Mouse (Mus musculus) inflammation-experienced regulatory T-cells, adult 6 months (primary cell): ENCODE results near the gene Tenm2. TPM values are rescaled to one million over a fixed set of nuclear protein-coding genes. Genes with fewer than 3 reads are reported as not detected.
A peak's percentile ranks its signal among the peaks of the same experiment; 100 is the strongest.

Experiments
- ATAC-seq: one replicate; pipeline ENCODE4 v1.8.0; 2017
- polyA plus RNA-seq, 3 experiments: library from polyadenylated mRNA; unstranded; fragments of 100-300 nt; shearing (Covaris generic); gene quantifications; one replicate each; pipeline ENCODE4 v1.2.1; 2017

Gene Tenm2
- polyA plus RNA-seq, 3 experiments from 2014 or later = not detected

DNA sequence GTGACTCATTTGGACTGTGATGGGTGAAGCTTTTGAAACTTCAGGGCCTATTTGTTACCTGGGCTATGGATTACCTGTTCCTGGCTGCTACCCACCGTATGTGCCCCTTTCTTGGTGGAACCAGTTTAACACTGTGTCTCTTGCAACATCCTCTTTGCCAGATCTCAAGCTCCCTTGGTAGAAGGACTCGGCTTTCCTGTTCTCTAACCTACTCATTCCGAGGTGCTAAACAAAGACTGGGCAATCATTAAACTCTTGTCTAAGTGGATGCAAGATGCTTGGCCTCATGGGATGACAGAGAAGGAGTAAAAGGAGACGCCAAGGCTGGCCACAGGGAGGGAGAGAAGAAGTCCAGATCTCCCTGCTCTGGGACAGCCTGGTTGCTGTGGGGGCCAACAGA, 1198.5 kb downstream of the Tenm2 start:
- no peak for ATAC-seq

DNA sequence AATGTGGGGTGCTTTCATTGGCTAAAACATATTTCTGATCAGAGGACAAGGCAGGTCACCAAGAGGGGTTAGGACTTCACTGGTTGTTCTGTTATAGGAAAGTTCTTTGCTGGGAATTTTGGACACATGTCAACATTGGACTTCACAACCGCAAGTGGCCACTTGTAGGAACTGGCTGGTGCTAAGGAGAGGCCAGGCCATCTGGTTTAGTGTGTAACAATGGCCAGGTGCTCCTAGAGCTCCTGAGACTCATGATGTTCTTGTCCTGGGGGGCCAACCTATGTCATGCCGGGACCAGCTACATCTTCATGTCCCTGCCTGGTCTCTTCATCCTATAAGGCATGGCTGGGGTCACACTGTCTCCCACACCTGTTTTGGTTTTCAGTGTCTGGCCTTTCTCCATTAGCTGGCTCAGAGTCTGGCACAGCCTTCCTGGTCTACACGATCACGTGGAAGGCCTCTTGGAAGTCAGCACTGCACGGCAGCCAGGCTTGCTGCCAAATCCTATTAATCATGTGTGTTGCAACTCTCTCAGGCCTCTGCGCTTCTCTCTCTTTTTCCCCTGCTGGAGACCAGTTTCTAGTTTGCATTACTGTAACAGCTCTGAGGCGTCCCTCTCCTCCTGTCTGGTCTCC, 1199.6 kb downstream of the Tenm2 start:
- no peak for ATAC-seq

DNA sequence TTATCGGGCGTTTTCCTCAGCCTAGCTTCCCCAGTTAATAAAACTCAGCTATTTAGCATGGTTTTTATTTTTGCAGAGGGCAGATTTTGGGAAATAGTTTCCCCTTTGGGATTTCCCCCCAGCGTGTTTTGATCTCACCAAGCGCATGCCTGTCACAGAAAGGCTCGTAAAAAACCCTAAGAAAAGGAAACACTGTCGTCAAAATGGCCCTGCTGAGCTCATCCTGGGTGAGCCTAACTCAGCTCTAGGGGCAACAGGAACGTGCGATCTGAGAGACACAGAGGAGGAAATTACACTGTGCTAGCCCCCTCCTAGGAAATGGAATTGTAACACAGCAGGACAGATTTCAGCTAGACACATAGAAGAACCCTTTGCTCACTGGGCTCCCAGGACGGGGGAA, 1204.0 kb downstream of the Tenm2 start:
- no peak for ATAC-seq

DNA sequence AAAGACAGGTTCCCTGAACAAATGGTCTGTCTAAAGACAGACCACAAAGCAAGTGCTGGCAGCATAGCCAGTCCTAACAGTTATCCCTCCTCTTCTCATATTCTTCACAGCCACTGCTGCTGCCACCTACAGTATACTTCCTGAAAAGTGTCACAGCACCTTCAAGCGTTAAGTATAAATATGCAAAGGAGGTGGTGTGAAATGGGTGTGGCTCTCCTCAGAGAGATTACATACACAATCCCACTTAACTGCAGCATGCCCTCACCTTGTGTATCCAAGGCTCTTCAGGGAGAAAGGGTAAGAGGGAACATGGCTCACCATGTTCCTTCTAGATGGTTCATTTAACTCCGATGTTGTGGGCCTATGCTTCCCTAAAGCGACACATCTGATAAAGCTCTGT, 1215.8 kb downstream of the Tenm2 start:
- no peak for ATAC-seq

DNA sequence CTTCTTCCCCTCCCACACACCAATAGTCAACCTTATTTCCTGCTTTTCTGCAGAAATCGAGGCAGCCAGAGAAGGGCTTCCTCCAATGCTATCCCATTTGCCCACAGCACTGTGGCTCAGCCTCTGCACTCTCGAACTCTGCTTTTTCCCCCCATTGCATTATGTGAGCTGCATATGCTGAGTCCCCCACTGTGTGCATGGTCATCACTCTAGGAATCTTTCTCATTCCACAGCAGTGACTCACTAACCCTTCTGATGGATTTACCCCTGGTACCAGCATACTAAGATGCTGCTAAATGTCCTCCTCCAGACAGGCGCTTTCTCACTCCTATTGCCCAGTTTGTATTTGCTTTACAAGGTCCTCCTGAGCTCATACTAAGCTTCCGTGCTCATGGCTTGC, 1222.6 kb downstream of the Tenm2 start:
- ATAC-seq = no peak

DNA sequence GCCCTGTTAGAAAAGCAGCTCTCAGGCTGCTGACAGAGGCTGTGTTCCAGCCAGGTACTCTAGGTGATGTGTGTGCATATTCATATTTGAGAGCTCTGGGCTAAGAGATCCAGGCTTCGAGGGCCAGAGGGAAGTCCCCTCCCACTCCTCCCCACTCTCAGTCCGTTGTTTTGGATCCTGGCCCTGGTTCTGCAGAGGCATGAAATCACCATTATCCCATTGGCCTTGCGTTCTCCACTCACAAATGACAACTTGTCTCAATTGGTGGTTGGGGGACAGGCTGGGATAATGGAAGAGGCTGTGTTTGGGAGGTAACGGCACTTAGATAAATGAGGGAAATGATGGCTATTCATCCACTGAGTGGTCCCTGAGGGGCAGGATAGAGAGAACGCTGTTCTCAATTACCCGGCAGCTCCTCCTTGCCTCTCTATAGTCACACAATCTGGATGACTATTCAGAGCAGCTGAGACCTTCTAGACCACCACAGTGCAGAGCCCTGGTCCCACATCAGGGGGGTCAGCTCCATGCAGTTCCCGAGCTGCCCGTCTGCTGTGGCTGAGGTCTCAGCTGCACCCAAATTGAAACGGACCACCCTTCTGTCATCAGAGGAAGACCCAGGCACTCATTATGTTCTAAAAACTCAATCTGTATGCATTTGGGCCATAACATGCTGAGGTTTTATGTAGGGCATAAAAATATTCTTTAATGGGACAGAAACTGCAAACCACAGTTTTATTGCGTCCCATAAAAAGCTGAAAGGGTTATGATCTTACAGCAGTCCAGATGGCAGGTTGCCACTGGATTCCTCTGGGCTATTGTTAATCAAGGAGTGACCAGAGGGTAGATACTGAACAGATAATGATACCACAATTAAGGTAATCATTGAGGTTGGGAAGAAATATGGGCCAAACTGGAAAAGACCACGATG, 1226.2 kb downstream of the Tenm2 start:
- ATAC-seq = no peak

DNA sequence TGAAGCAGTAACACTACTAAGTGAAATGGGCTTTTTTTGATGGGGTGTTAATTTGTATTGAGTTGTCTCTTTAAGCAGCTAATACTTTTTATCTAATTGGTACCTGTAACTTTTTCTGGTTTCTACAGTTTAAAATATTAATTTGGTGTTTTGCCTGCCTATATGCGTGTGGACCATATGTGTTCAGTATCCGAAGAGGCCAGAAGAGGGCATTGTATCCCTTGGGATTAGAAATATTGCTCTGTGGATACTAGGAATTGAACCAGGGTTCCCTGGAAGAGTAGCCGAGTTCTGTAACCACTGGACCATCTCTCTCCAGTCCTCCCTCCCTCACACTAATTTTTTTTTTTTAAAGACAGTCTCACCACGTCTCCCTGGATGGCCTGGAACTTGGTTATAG, 1232.9 kb downstream of the Tenm2 start:
- no peak for ATAC-seq

DNA sequence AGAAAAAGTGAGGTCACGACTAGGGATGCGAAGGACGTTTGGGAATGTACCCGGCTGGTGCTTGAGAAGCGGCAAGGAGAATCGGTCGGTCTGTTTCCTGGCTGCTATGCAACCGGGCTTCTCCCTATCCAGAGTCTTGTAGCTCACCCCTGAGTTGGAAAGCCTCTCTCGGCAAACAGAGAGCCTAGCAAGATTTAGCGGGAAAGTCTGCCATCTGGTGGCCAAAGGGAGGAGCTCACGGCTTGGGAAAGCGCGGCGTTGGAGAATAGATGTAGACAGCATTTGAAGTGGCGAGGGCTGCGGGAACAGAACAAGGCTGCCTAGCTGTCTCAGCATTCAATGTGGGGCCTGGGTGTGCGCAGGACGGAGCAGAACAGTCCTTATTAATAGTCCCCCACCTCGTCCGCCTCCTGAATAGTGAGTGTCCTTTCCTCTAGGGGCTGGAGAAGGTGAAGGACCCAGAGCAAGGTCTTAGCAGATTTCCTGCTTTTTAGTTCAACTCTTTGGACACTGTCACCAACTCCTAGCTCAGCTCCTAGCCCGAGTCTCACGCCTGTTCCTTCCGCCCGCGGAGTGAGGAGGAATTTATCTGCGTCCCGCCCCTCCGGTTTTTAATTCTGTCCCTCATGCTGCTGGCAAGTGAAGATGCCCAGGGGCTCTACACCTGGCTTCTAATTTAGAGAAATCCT, 1234.3 kb downstream of the Tenm2 start:
- peak; percentile 68 for ATAC-seq

DNA sequence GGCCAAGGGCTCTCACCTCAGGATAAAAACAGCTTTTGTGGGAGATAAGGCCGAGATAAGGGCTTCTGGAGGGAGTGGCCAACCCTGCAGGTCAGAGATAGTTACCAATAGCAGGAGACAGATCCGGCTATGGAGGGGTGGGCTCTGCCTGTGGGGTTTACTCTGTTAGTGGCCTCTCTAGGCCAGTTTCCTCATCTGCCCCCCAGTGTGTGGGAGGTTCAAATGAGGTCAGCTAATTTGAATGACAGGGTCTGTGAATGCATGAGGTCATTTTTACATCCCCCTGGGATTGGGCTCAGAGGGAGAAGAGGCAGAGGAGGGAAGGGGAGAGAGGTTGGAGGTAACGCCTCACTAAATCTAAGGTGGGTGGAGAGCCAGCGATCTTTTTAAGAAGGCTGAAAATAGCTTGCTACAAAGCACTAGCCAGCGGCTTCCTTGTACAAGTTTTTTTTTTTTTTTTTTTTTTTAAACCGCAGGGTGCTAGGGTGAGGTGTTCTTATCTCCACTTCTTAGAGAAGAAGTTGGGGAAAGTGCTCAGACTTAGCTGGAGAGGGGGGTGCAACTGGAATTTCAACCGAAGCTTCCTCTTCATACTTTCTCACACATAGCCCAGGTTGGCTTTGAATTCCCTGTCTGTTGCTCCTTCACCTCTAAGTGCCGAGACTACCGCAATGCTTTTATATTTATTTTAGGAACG, 1235.0 kb downstream of the Tenm2 start:
- ATAC-seq = no peak

DNA sequence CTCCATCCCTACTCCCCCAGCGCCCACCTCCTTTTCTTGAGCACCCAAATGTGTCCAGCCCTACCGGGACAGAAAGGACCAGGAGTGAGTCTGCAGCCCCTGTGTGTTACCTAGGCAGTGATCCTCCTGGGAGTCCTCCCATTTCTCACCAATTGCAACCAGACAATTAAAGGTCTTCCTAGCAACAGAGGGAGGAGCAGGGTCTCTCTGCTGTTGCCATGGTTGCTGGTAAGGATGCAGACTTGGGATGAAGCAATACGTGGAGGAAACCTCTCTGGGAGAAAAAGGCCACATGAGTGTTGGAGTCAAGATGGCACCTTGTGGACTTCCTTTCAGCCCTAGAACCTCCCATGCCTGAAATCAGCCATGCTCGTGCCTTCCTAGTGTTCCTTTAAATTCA, 1235.7 kb downstream of the Tenm2 start:
- no peak for ATAC-seq

DNA sequence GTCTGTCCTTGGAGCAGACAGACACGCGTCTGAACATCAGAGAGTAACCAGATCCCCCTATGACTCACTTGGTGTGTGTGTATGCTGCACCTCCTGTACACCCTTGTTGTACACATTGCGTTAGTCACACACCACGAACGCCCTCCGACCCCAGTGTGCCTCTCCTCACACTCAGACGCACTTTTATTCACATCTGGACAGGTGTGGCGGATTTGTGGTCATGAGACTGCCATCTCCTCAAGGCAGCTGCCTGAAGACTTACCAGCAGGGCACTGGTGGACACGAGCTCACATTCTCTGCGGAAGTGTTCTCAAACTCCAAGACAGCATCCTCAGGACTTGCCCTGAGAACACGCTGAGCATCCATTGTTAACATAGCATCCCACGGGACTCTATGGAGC, 1237.7 kb downstream of the Tenm2 start:
- no peak for ATAC-seq

DNA sequence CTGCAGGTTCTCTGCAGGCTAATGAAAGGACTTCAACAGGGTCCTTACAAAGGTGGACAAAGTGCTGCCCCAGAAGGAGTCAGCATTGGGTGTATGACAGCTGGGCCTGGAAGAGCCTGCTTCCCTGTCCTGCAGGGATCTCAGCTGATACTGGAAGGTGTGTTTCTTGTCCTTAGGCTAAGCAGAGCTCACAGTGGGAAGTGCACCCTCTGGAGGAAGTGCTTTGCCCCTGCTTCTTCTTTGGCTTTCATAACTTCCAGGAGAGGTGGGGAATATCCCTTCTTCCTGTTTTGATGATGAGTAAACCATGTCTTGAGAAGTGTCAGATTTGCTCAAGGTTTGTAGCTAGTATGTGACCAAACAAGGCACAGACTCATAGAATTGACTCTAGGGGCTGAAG, 1240.5 kb downstream of the Tenm2 start:
- ATAC-seq = no peak

DNA sequence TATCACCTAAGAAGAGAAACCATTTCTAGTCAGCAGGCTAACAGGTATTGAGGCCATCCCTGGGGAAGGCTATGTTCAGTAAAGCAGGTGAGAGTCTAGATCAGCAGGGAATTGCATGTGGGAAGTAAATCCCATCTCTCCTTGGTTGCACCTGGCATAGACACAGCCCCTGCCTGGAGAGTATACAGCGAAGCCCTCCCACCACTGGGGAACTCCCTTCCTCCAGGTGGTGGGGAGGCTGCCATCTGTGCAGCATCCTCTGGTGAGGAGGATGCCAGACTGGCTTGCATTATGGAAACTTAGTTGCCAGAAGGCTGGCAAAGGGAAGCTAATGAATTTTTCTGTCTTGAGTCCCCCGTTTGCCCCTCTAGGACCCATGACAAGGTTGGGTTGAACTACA, 1243.9 kb downstream of the Tenm2 start:
- ATAC-seq = no peak

DNA sequence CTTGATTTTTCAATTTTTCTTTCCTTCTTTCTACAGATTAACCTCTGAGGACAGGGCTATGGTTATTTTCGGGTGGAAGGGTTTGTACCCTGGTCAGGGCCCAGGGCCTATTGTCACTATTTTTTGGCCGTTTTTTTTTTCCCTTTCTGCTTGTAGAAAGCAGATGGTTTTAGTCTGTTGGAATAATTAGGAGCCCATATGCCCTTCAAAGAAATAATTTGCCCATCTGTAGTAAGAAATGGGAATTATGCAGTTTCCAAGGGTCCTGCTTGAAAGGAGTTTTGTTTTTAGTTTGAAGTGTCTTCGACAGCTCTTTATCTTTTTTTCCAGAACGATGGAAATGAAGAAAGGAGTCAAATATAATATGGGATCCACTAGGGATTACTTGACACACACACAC, 1245.8 kb downstream of the Tenm2 start:
- ATAC-seq = no peak

DNA sequence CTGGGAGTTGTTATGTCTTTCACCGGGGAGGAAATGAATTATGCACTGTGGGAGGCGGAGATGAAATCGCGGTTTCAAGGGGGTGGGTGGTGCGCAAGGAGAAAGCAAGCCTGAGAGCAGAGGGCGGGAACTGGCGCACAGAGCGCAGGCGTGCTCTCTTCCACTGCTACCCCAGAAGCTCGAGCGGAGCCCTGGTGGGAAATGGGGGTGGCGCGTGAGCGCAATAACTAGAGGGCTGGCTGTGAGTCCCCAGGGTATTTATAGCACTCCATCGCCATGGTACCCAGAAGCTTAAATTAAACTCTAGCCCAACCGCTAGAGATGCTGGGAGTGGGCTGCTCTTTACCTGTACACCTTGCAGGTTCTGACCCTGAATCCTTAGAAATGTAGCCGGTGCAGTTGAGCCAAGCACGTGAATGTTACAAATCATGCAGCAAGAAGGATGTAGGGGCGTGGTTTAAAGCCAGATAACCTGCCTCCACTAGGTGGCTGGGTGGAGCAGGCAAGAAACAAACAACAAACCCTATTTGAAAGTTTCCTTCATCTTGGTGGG, 1249.8 kb downstream of the Tenm2 start:
- ATAC-seq = peak; percentile 85

DNA sequence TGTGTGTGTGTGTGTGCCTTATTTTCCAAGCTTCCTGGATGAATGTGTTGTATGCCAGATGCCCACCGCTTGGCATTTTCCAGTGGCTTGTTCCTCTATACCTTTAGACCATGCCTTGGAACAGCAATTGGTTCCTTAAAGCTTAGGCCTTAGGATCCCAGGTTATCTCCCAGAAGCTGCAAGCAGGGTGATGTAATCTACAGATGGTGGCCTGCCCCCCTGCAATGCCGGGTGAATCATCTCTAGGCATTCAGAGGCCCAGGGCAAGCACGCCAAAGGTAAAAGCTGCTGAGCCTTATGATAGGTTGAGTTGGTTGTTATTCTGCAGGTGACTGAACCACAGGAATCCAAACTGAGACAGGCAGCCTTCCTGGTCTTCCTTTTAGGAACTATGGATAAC, 1253.0 kb downstream of the Tenm2 start:
- no peak for ATAC-seq

DNA sequence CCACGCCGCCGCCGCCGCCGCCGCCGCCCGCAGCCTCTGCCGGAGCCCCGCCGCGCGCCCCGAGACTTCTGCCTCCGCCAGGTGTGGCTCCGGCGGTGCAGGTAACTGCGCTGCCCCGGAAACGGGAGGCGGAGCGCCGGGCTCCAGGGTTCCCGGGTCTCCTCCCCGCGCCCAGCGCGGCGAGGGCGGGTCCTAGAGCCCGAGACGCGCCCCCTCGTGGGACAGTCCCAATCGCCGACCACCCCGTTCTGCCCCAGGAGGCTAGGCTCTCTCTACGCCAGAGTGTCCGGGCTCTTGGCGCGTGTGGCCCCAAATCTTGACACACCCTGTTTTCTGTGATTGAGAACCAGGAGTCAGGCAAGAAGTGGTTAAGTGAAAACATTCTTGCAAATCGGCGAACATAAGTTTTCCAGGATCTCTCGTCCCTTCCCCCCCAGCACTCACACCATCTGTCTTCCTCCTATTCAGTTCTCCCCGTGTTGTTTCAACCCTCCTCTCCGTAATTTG, 1255.3 kb downstream of the Tenm2 start, which contains the start of gene Wwc1:
Gene Wwc1, minus strand, starts transcription at position 117 of the 507 bp plus-strand sequence.
- no peak for ATAC-seq

DNA sequence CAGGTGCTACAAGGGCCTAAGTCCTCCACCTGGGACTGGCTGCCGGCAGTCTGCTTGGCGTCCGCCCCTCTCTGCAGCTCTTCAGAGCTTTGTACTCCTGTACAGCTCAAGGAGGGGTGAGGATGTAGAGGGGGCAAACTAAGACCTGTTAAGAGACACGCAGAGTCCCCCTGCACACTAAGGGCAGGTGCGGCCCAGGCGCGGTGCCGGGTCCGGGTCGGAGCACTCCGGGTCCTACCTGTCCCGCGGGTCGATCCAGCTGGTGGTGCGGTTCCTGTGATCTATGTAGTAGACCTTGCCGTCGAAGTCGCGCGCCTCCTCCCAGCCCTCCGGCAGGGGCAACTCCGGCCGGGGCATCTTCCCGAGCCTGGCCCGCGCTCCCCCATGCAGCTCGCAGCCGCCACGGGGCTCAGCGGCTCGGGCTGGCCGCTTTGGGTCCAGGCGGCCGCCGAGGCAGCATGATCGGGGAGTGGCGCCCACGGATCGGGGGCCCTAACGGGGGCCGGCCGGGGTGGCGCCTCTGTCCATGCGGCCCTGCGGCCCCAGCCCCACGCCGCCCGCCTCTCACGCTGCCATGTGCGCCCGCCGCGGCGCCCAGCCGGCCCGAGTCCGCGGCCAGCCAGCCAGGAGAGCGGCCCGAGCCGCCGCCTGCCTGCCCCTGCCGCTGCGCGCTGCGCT, 1255.9 kb downstream of the Tenm2 start:
- no peak for ATAC-seq

DNA sequence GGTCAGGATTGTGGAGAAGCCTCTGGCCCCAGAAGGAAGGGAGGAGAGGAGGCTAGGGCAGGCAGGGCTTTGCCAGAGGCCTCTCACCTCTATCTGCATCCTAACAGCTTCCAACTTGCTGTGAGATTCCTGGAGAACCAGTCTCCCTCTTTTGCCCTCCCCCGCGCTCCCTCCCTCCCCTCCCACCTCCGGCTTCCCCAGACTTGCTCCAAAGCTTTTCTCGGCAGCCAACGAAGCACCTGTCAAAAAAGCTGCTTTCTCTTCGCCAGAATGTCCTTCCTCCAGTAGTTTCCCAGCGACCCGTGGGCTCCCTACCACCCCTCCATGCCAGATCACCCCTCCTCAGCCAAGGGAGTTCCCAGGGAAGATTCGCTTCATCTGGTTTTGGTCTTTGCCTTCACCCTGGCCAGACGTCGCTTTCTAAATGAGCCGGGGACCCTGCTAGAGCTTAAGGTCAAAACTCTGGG, 1256.5 kb downstream of the Tenm2 start:
- ATAC-seq = no peak

DNA sequence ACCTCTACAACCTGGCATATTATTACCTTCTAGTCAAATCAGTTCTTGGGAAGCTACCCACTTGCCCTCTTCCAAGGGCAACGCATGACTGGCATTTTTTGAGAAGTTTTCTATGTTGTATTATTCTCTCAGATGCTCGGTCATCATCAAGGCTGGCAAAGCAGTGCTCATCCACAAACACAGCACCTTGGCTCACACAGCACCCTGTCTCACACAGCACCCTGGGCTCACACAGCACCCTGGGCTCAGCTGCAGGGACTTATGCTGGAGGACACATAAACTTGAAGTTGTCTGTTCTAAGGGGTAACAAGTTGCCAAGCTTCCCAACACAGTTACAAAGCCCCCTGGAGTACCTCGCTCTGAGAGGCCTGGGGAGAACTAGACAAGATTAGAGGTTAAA, 1258.0 kb downstream of the Tenm2 start:
- no peak for ATAC-seq

DNA sequence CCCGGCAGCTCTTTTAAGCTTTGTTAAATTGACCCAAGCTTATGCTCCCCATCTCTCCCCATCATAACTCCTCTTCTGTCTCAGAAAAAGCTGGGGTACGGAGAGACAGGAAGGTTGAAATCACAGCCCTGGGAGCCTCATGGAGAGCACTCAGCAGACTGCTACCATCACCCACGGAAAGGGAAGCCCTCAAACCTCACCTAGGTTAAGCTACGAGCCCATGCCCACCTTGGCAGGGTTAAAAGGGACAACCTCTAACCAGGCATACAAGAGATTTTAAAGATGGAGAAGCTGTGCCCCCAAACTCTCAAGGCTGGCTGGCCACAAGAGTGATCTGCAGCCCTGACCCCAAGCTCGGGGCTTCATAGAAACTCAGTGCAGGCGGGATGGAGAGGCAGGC, 1258.7 kb downstream of the Tenm2 start:
- no peak for ATAC-seq

DNA sequence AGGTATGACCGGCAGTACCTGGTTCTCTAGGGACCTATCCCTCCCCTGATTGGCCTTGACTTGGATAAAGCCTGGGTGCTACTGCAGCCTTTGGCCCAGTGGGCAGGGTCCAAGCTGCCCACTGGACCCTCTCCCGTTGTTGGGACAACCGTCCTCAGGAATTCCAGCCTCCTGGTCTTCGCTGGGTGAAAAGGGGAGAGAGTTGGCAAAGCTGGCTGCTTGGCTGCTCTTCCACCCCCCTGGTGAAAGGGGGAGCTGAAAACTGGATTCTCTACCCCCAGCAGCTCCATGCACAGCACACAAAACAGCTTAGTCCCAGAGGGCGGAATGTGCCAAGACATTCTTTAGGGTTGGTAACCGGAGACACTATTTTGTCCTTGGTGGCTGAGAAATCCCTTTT, 1259.3 kb downstream of the Tenm2 start:
- ATAC-seq = no peak
